Mouse (Mus musculus) megakaryocyte-erythroid progenitor cell, adult 5 weeks (primary cell): ENCODE measurements around the gene Tnpo2. TPM values are rescaled to one million over a fixed set of nuclear protein-coding genes. Genes with fewer than 3 reads are reported as not detected.

Source experiments
- polyA plus RNA-seq: library from polyadenylated mRNA; stranded (reverse); fragments of >175 nt; gene quantifications from 2 replicates; pipeline ENCODE4 v1.2.3, GENCODE M21; 2012

The Tnpo2 gene
- 11.7 and 13.9 TPM in 2 replicates for polyA plus RNA-seq

GRCm38 (mm10) chr8:85036718-85037365 lies at the start of gene Tnpo2:
Gene Tnpo2 (plus strand): TSS chr8:85036915.

GRCm38 (mm10) chr8:84990349-84990748 lies 46.4 kb upstream of the Tnpo2 start, which contains the start of gene Hook2:
Gene Hook2 (plus strand): TSS chr8:84990603.

GRCm38 (mm10) chr8:85014431-85014830 lies 22.3 kb upstream of the Tnpo2 start, which contains the start of gene Best2:
Gene Best2 (minus strand): TSS chr8:85014531.

GRCm38 (mm10) chr8:85025098-85025932 lies 11.4 kb upstream of the Tnpo2 start, which contains the start of gene Asna1:
Gene Asna1 (minus strand): TSS chr8:85025281.

GRCm38 (mm10) chr8:85026670-85027515 lies 9.8 kb upstream of the Tnpo2 start, which contains the start of gene Trir:
Gene Trir (plus strand): TSS chr8:85026823.

GRCm38 (mm10) chr8:85059879-85060616 lies 23.3 kb downstream of the Tnpo2 start, which contains the start of gene Fbxw9:
Gene Fbxw9 (plus strand): TSS chr8:85060055.

GRCm38 (mm10) chr8:85067982-85068381 lies 31.3 kb downstream of the Tnpo2 start, which contains the start of gene Gm5741:
Gene Gm5741 (minus strand): TSS chr8:85067982.

GRCm38 (mm10) chr8:85071514-85072281 lies 35.0 kb downstream of the Tnpo2 start, which contains the start of gene Dhps:
Gene Dhps (plus strand): TSS chr8:85071757.

GRCm38 (mm10) chr8:85080532-85081215 lies 44.0 kb downstream of the Tnpo2 start, which contains the start of gene Wdr83os:
Gene Wdr83os (plus strand): TSS chr8:85080740.

GRCm38 (mm10) chr8:85081216-85081555 lies 44.5 kb downstream of the Tnpo2 start, which contains the start of gene Wdr83:
Gene Wdr83 (minus strand): TSS chr8:85081306.

GRCm38 (mm10) chr8:85083108-85083813 lies 46.5 kb downstream of the Tnpo2 start, which contains the start of gene Man2b1:
Gene Man2b1 (plus strand): TSS chr8:85083270.

Other genes starting within 250 kb of the Tnpo2 start
- 112 and 143 TPM in 2 replicates for gene Nfix, start 236.6 kb upstream of the Tnpo2 start, polyA plus RNA-seq
- 2.3 and 2.4 TPM in 2 replicates for gene Dand5, start 214.1 kb upstream of the Tnpo2 start, polyA plus RNA-seq
- 136 and 145 TPM in 2 replicates for gene Gadd45gip1, start 205.4 kb upstream of the Tnpo2 start, polyA plus RNA-seq
- 315 and 332 TPM in 2 replicates for gene Rad23a, start 196.2 kb upstream of the Tnpo2 start, polyA plus RNA-seq
- gene Calr, start 190.0 kb upstream of the Tnpo2 start, polyA plus RNA-seq, result 878 and 1,229 TPM in 2 replicates
- 121 and 135 TPM in 2 replicates for gene Farsa, start 179.9 kb upstream of the Tnpo2 start, polyA plus RNA-seq
- gene Syce2, start 164.8 kb upstream of the Tnpo2 start, polyA plus RNA-seq, result 155 and 182 TPM in 2 replicates
- gene Gcdh, start 143.0 kb upstream of the Tnpo2 start, polyA plus RNA-seq, result 52.8 and 57.4 TPM in 2 replicates
- 122 and 124 TPM in 2 replicates for gene Klf1, start 135.0 kb upstream of the Tnpo2 start, polyA plus RNA-seq
- 34.2 and 54.0 TPM in 2 replicates for gene Dnase2a, start 128.4 kb upstream of the Tnpo2 start, polyA plus RNA-seq
- 0.03 and 0.19 TPM in 2 replicates for gene Mast1, start 99.6 kb upstream of the Tnpo2 start, polyA plus RNA-seq
- gene Rtbdn, start 89.9 kb upstream of the Tnpo2 start, polyA plus RNA-seq, result not detected in 2 replicates
- not detected in 2 replicates for gene Gm49661, start 67.5 kb upstream of the Tnpo2 start, polyA plus RNA-seq
- gene Prdx2, start 67.3 kb upstream of the Tnpo2 start, polyA plus RNA-seq, result 79.0 and 82.7 TPM in 2 replicates
- 323 and 329 TPM in 2 replicates for gene Rnaseh2a, start 67.1 kb upstream of the Tnpo2 start, polyA plus RNA-seq
- 1,314 and 1,326 TPM in 2 replicates for gene Junb, start 58.2 kb upstream of the Tnpo2 start, polyA plus RNA-seq
- 22.8 and 26.7 TPM in 2 replicates for gene Hook2, start 46.3 kb upstream of the Tnpo2 start, polyA plus RNA-seq
- 0.02 TPM in 1 of 2 replicates, not detected in the other for gene Best2, start 22.4 kb upstream of the Tnpo2 start, polyA plus RNA-seq
- 87.9 and 91.1 TPM in 2 replicates for gene Asna1, start 11.6 kb upstream of the Tnpo2 start, polyA plus RNA-seq
- 350 and 408 TPM in 2 replicates for gene Trir, start 10.1 kb upstream of the Tnpo2 start, polyA plus RNA-seq
- 19.4 and 20.4 TPM in 2 replicates for gene Fbxw9, start 23.1 kb downstream of the Tnpo2 start, polyA plus RNA-seq
- 0.30 and 0.79 TPM in 2 replicates for gene Gm5741, start 31.1 kb downstream of the Tnpo2 start, polyA plus RNA-seq
- gene Dhps, start 34.8 kb downstream of the Tnpo2 start, polyA plus RNA-seq, result 45.6 and 47.8 TPM in 2 replicates
- gene Wdr83os, start 43.8 kb downstream of the Tnpo2 start, polyA plus RNA-seq, result 15.9 and 19.7 TPM in 2 replicates
- gene Wdr83, start 44.4 kb downstream of the Tnpo2 start, polyA plus RNA-seq, result 28.6 and 36.6 TPM in 2 replicates
- gene Man2b1, start 46.4 kb downstream of the Tnpo2 start, polyA plus RNA-seq, result 34.4 and 41.1 TPM in 2 replicates
- not detected in 2 replicates for gene Zfp791, start 86.2 kb downstream of the Tnpo2 start, polyA plus RNA-seq
- not detected in 2 replicates for gene Cks1brt, start 115.0 kb downstream of the Tnpo2 start, polyA plus RNA-seq
- not detected in 2 replicates for gene Olfr371, start 189.1 kb downstream of the Tnpo2 start, polyA plus RNA-seq